Mouse (Mus musculus): ENCODE measurements around the gene Entpd8.

DNA sequence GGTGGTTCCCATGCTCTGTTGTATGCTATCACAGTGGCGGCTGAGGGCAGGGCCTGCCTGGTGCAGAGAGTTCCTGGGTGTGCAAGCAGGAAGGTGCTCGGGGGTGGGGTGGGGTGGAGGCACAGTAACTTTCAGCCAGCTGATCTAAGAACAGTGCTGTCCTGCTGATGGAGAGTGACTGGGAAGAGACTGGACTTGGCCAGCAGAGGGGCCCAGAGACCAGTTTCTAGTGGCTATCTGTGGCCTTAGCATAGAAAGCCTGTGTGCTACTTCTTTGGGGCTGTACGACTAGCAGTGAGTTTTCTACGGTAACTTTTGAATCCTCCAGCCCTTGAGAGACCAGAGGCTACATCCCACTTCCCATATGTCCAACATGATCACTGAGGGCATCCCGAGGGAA lies 18.9 kb downstream of the Entpd8 start:
- TF ChIP-seq CTCF (IDR thresholded peaks at IDR 0.05) = peak; percentile 73
- TF ChIP-seq POLR2A (IDR thresholded peaks at IDR 0.05; ENCODE audit: insufficient read depth, low read depth, low read length) = no peak
- 0 out of 2 replicates have a peak, but pooled peaks have one; percentile 55 for TF ChIP-seq EP300 (IDR thresholded peaks at IDR 0.05; ENCODE audit: insufficient read depth, low read depth, low read length)

All from heart, adult 2 months (tissue).